Mouse (Mus musculus) heart, embryonic 16.5 days (tissue): ENCODE data around the gene Lonp2. TPM values are rescaled to one million over a fixed set of nuclear protein-coding genes. Genes with fewer than 3 reads are reported as not detected.

Source experiments
- ATAC-seq: fragments of 200-750 bp; cut with Nextera tagmentation; replicated peaks from 2 replicates; pipeline ENCODE4 v1.8.0; 2017; ENCODE audit warnings: moderate number of reproducible peaks; ENCODE audit not compliant: insufficient read depth, low FRiP score; ENCODE audit errors: extremely low read depth
- H3K27ac ChIP-seq: fragments of 300-500 bp; sonication (generic); 2 replicates; pipeline ENCODE4 v1.5.1; 2014; ENCODE audit warnings: mild to moderate bottlenecking, low read length, control low read depth, moderate library complexity
- H3K27me3 ChIP-seq: fragments of 300-500 bp; sonication (generic); 2 replicates; pipeline ENCODE4 v1.6.1; 2014; ENCODE audit warnings: low read length, mixed read lengths; ENCODE audit not compliant: control insufficient read depth, insufficient read depth
- H3K36me3 ChIP-seq: fragments of 300-500 bp; sonication (generic); 2 replicates; pipeline ENCODE4 v1.6.1; 2014; ENCODE audit not compliant: control insufficient read depth, insufficient read depth
- H3K4me1 ChIP-seq: fragments of 300-500 bp; sonication (generic); 2 replicates; pipeline ENCODE4 v1.6.1; 2014; ENCODE audit warnings: low read length, mixed read lengths; ENCODE audit not compliant: control insufficient read depth, insufficient read depth
- H3K4me2 ChIP-seq: fragments of 300-500 bp; sonication (generic); 2 replicates; pipeline ENCODE4 v1.6.1; 2014; ENCODE audit warnings: low read depth, mild to moderate bottlenecking, control low read depth, low read length
- H3K4me3 ChIP-seq: fragments of 300-500 bp; sonication (generic); 2 replicates; pipeline ENCODE4 v1.5.1; 2014; ENCODE audit warnings: mild to moderate bottlenecking, control low read depth, low read length
- H3K9ac ChIP-seq: fragments of 300-500 bp; sonication (generic); 2 replicates; pipeline ENCODE4 v1.6.1; 2014; ENCODE audit warnings: low read length, control low read depth
- H3K9me3 ChIP-seq: fragments of 300-500 bp; sonication (generic); replicated peaks from 2 replicates; pipeline ENCODE4 v1.6.1; 2016; ENCODE audit warnings: low read length; ENCODE audit not compliant: control insufficient read depth
- whole genome bisulfite sequencing: fragments of 180-500 bp; shearing (Covaris S2); extraction: QIAGEN DNeasy Blood & Tissue Kit; methylation state at CpG from one replicate; pipeline ENCODE4 v1.1.7; 2014; 5-methylcytosine and 5-hydroxymethylcytosine counted together
- polyA plus RNA-seq: library from polyadenylated mRNA; unstranded; fragments of >200 nt; fragmentation: Nextera tagmentation; extraction: Ambion mirVana; gene quantifications from 2 replicates; pipeline ENCODE4 v1.2.1, GENCODE M21; 2015

Lonp2 gene
- polyA plus RNA-seq, 1 experiment from 2014 or later, result 71.9 TPM

DNA sequence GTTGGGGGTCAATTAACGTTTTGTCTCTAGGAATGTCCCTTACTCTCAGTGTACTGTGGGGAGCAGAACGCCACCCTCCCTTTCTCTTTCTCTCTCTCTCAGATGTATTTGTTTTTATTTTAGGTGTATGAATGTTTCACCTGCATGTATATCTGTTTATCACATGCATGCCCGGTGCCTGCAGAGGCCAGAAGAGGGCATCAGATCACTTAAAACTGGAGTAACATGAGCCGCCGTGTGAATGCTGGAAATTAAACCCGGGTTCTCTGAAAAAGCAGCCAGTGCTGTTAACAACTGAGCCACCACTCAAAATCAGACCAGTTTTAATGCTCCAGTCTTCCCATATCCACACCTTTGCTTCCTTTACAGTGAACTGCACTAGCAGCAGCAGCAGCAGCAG, 37.2 kb upstream of the Lonp2 start:
- Histone ChIP-seq H3K27ac (no peak overlapping the region), H3K27me3 (no peaks in the 10 kb centered on the region), H3K4me1 (no peaks in the 10 kb centered on the region; the same call in 1 of the 2 replicates), H3K36me3 (no peaks in the 10 kb centered on the region), H3K9ac (no peak overlapping the region), H3K4me3 (no peak overlapping the region), H3K4me2 (no peak overlapping the region), H3K9me3 (no peaks in the 10 kb centered on the region)
- 47% methylated on average over 6 of the region's 6 CpGs for WGBS
- ATAC-seq, result no peak

- Histone ChIP-seq H3K27me3 (no peaks in the 10 kb centered on the region), H3K36me3 (no peaks in the 10 kb centered on the region), H3K4me3 (no peak overlapping the region), H3K9me3 (no peaks in the 10 kb centered on the region), H3K27ac (no peak overlapping the region), H3K4me1 (no peaks in the 10 kb centered on the region; the same call in 1 of the 2 replicates), H3K9ac (no peak overlapping the region), H3K4me2 (no peak overlapping the region)
- ATAC-seq, result no peak
- 85% methylated on average over 5 of the region's 5 CpGs for WGBS
Measured at GRCm38 (mm10) chr8:86588338-86588737, 35.5 kb upstream of the Lonp2 start.

DNA sequence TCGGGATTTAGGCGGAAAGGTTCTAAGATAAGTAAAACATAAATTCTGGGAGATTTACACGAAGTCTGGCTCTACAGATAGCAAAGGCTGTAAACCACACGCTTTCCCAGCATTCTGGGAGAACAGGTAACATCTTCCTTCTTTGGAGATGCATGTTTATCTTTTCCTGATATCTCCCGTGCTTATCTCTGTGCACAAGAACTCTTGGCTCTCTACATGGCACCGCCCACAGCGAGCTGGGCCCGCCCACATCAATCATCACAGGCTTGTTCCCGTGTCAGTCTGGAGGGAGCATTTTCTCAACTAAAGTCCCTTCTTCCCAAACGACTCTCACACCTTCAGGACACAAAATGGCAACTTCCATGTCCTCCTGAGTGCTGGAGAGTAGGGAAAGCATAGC, 30.7 kb upstream of the Lonp2 start:
- ATAC-seq, result no peak
- Histone ChIP-seq H3K36me3 (no peaks in the 10 kb centered on the region), H3K4me3 (no peak overlapping the region), H3K9me3 (no peaks in the 10 kb centered on the region), H3K27ac (no peak overlapping the region), H3K27me3 (no peaks in the 10 kb centered on the region), H3K4me1 (no peaks in the 10 kb centered on the region), H3K4me2 (no peak overlapping the region), H3K9ac (no peak overlapping the region)
- WGBS, result 46% methylated on average over 10 of the region's 10 CpGs

GRCm38 (mm10) chr8:86594159-86594796, 29.6 kb upstream of the Lonp2 start:
- H3K4me2 ChIP-seq, result no peak overlapping the region
- H3K9ac ChIP-seq, result no peak overlapping the region
- no peak overlapping the region for H3K27ac ChIP-seq
- no peak overlapping the region for H3K4me3 ChIP-seq
- ATAC-seq, result no peak
- no peaks in the 10 kb centered on the region for H3K9me3 ChIP-seq
- no peaks in the 10 kb centered on the region for H3K36me3 ChIP-seq
- no peaks in the 10 kb centered on the region for H3K27me3 ChIP-seq
- no peaks in the 10 kb centered on the region for H3K4me1 ChIP-seq
- 56% methylated on average over 3 of the region's 3 CpGs for WGBS

DNA sequence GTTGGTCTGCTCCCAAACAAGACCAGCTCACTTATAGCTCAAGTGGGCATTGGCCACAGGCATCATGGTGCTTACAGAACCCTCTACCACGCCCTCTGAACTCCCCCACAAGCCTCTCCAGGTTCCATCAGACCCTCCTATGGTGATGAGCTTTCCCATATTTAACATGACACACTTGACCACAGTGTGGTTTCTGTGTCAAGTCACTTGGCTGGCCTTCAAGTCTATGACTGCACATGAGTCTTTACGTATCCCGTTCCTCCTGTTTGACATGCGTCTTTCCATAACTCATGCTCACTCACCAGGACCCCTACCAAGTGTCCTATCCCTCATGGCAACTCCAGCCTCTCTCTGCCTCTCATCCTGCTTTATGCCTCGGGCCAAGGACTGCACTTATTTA, 28.2 kb upstream of the Lonp2 start:
- H3K4me1 ChIP-seq, result no peaks in the 10 kb centered on the region
- H3K4me3 ChIP-seq, result no peak overlapping the region
- no peaks in the 10 kb centered on the region for H3K9me3 ChIP-seq
- H3K27me3 ChIP-seq, result no peaks in the 10 kb centered on the region
- no peaks in the 10 kb centered on the region for H3K36me3 ChIP-seq
- 71% methylated on average over 5 of the region's 5 CpGs for WGBS
- H3K27ac ChIP-seq, result no peak overlapping the region
- no peak overlapping the region for H3K9ac ChIP-seq
- no peak for ATAC-seq
- no peak overlapping the region for H3K4me2 ChIP-seq

GRCm38 (mm10) chr8:86597681-86598080, 26.2 kb upstream of the Lonp2 start:
- 83% methylated on average over 7 of the region's 7 CpGs for WGBS
- H3K27ac ChIP-seq, result no peak overlapping the region
- no peaks in the 10 kb centered on the region for H3K9me3 ChIP-seq

GRCm38 (mm10) chr8:86599299-86599698, 24.5 kb upstream of the Lonp2 start:
- Histone ChIP-seq H3K27me3 (no peaks in the 10 kb centered on the region), H3K9ac (no peak overlapping the region), H3K4me3 (no peak overlapping the region), H3K9me3 (no peaks in the 10 kb centered on the region), H3K27ac (no peak overlapping the region), H3K4me2 (no peak overlapping the region), H3K36me3 (no peaks in the 10 kb centered on the region), H3K4me1 (no peaks in the 10 kb centered on the region)
- ATAC-seq, result no peak
- 84% methylated on average over 6 of the region's 6 CpGs for WGBS

More at GRCm38 (mm10) chr8:86597681-86598080, 26.2 kb upstream of the Lonp2 start:
- no peaks in the 10 kb centered on the region for H3K4me1 ChIP-seq
- H3K9ac ChIP-seq, result no peak overlapping the region
- H3K4me2 ChIP-seq, result no peak overlapping the region
- no peak for ATAC-seq
- H3K4me3 ChIP-seq, result no peak overlapping the region
- no peaks in the 10 kb centered on the region for H3K27me3 ChIP-seq
- no peaks in the 10 kb centered on the region for H3K36me3 ChIP-seq

DNA sequence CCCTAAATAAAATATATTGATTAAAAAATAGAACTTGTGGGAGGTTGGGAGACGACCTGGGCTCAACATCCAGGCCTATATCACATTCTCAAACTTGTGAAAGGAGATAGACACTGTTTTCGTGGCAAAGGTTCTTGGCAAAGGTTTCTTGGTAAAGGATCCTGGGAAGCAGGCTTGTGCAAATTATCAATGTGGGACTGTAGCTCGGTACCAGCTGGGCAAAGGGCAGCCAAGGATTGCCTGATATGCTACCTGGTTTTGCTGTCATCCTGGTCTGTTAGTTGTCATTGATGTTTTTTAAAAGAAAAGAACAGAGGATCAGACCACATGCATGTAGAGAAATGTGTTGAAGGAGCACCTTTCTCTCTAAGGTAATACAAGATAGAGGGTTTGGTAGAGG, 23.5 kb upstream of the Lonp2 start:
- no peak for ATAC-seq
- Histone ChIP-seq H3K4me2 (no peak overlapping the region), H3K9ac (no peak overlapping the region), H3K9me3 (no peaks in the 10 kb centered on the region), H3K27me3 (no peaks in the 10 kb centered on the region), H3K27ac (no peak overlapping the region), H3K4me3 (no peak overlapping the region), H3K36me3 (no peaks in the 10 kb centered on the region), H3K4me1 (no peaks in the 10 kb centered on the region)
- 74% methylated on average over 3 of the region's 3 CpGs for WGBS

DNA sequence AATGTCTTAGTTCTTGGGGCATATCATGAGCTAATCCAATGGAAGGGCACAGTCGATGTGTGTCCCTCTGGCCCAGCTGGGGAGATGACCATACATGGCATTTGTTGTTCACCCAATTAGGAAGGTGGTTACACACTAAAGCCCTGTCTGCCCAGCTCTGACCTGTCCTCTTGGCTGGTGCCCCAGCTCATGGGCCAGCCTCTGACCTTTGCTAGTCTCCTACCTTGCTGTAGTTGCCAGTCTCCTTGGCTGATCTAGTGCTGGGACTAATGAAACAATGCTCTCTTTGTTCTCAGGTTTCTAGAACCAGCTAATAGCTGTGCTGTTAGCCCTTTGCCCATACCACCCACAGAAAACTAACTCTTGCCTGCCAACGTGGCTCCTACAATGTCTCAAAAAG, 20.7 kb upstream of the Lonp2 start:
- no peak overlapping the region for H3K4me3 ChIP-seq
- no peaks in the 10 kb centered on the region for H3K9me3 ChIP-seq
- no peaks in the 10 kb centered on the region for H3K36me3 ChIP-seq
- H3K9ac ChIP-seq, result no peak overlapping the region
- 72% methylated on average over 2 of the region's 2 CpGs for WGBS
- no peak overlapping the region for H3K4me2 ChIP-seq
- no peaks in the 10 kb centered on the region for H3K27me3 ChIP-seq
- H3K27ac ChIP-seq, result no peak overlapping the region
- ATAC-seq, result no peak
- no peaks in the 10 kb centered on the region for H3K4me1 ChIP-seq
